Mouse (Mus musculus) liver, embryonic 12.5 days (tissue): Measurements from ENCODE around the gene Gm33543. TPM values are rescaled to one million over a fixed set of nuclear protein-coding genes. Genes with fewer than 3 reads are reported as not detected.

Source experiments
- ATAC-seq: fragments of 200-750 bp; cut with Nextera tagmentation; 2 replicates; pipeline ENCODE4 v1.8.0; 2017; ENCODE audit warnings: moderate number of reproducible peaks, mild to moderate bottlenecking, moderate library complexity
- H3K27ac ChIP-seq: fragments of 300-500 bp; sonication (generic); 2 replicates; pipeline ENCODE4 v1.5.1; 2016; ENCODE audit warnings: mild to moderate bottlenecking
- H3K27me3 ChIP-seq: fragments of 300-500 bp; sonication (generic); replicated peaks from 2 replicates; pipeline ENCODE4 v1.6.1; 2016; ENCODE audit warnings: mild to moderate bottlenecking, moderate library complexity
- H3K36me3 ChIP-seq: fragments of 300-500 bp; sonication (generic); 2 replicates; pipeline ENCODE4 v1.6.1; 2016; ENCODE audit warnings: mild to moderate bottlenecking, moderate library complexity
- H3K4me1 ChIP-seq: fragments of 300-500 bp; sonication (generic); 2 replicates; pipeline ENCODE4 v1.6.1; 2016
- H3K4me2 ChIP-seq: fragments of 300-500 bp; sonication (generic); 2 replicates; pipeline ENCODE4 v1.6.1; 2016; ENCODE audit warnings: mild to moderate bottlenecking, moderate library complexity
- H3K4me3 ChIP-seq: fragments of 300-500 bp; sonication (generic); 2 replicates; pipeline ENCODE4 v1.5.1; 2016; ENCODE audit warnings: mild to moderate bottlenecking, moderate library complexity
- H3K9ac ChIP-seq: fragments of 300-500 bp; sonication (generic); 2 replicates; pipeline ENCODE4 v1.6.1; 2016; ENCODE audit warnings: mild to moderate bottlenecking, moderate library complexity
- H3K9me3 ChIP-seq: fragments of 300-500 bp; sonication (generic); replicated peaks from 2 replicates; pipeline ENCODE4 v1.6.1; 2016; ENCODE audit warnings: mild to moderate bottlenecking, moderate library complexity
- WGBS: fragments of 180-500 bp; shearing (Covaris S2); methylation state at CpG from one replicate; pipeline ENCODE4 v1.1.7; 2016; ENCODE audit not compliant: insufficient replicate concordance; 5-methylcytosine and 5-hydroxymethylcytosine counted together
- polyA plus RNA-seq: library from polyadenylated mRNA; unstranded; fragments of >200 nt; fragmentation: Nextera tagmentation; extraction: Ambion mirVana; gene quantifications from 2 replicates; pipeline ENCODE4 v1.2.1, GENCODE M21; 2016

Gm33543 gene
- polyA plus RNA-seq, 1 experiment from 2014 or later: not detected

GRCm38 (mm10) chr10:95862664-95863063 is 19.9 kb upstream of the Gm33543 start:
- no peak overlapping the region for H3K4me2 ChIP-seq
- H3K36me3 ChIP-seq: no peaks in the 10 kb centered on the region
- no peak for ATAC-seq
- H3K4me3 ChIP-seq: no peak overlapping the region
- H3K27me3 ChIP-seq: no peaks in the 10 kb centered on the region
- H3K4me1 ChIP-seq: no peaks in the 10 kb centered on the region
- no peaks in the 10 kb centered on the region for H3K9me3 ChIP-seq
- no peak overlapping the region for H3K9ac ChIP-seq
- WGBS: 54% methylated on average over 3 of the region's 3 CpGs
- no peak overlapping the region for H3K27ac ChIP-seq

- 18% methylated on average over 2 of the region's 2 CpGs for WGBS
- ATAC-seq: no peak
- Histone ChIP-seq H3K4me3 (no peak overlapping the region), H3K27me3 (no peaks in the 10 kb centered on the region), H3K9me3 (no peaks in the 10 kb centered on the region), H3K4me1 (no peaks in the 10 kb centered on the region), H3K27ac (no peak overlapping the region), H3K9ac (no peak overlapping the region), H3K4me2 (no peak overlapping the region), H3K36me3 (no peaks in the 10 kb centered on the region)
These were observed 15.4 kb upstream of the Gm33543 start for GRCm38 (mm10) chr10:95858164-95858563.

- Histone ChIP-seq H3K9ac (no peak overlapping the region), H3K4me3 (no peak overlapping the region), H3K4me1 (no peaks in the 10 kb centered on the region), H3K27me3 (no peaks in the 10 kb centered on the region), H3K9me3 (no peaks in the 10 kb centered on the region), H3K36me3 (no peaks in the 10 kb centered on the region), H3K4me2 (no peak overlapping the region), H3K27ac (no peak overlapping the region)
- WGBS: 76% methylated on average over 6 of the region's 6 CpGs
- no peak for ATAC-seq
These were observed 12.7 kb upstream of the Gm33543 start for GRCm38 (mm10) chr10:95855411-95855810.

- ATAC-seq: no peak
- H3K9ac ChIP-seq: no peak overlapping the region
- H3K36me3 ChIP-seq: no peaks in the 10 kb centered on the region
- H3K4me1 ChIP-seq: no peaks in the 10 kb centered on the region
- no peaks in the 10 kb centered on the region for H3K27me3 ChIP-seq
- no peak overlapping the region for H3K4me3 ChIP-seq
- no peak overlapping the region for H3K27ac ChIP-seq
- 28% methylated on average over 3 of the region's 3 CpGs for WGBS
- no peaks in the 10 kb centered on the region for H3K9me3 ChIP-seq
- H3K4me2 ChIP-seq: no peak overlapping the region
These were observed 7.8 kb upstream of the Gm33543 start for GRCm38 (mm10) chr10:95850504-95850903.

- Histone ChIP-seq H3K27me3 (no peaks in the 10 kb centered on the region), H3K4me3 (no peak overlapping the region), H3K4me1 (no peaks in the 10 kb centered on the region), H3K9me3 (no peaks in the 10 kb centered on the region), H3K4me2 (no peak overlapping the region), H3K9ac (no peak overlapping the region), H3K36me3 (no peaks in the 10 kb centered on the region), H3K27ac (no peak overlapping the region)
- WGBS: 74% methylated on average over 3 of the region's 3 CpGs
- no peak for ATAC-seq
These were observed 4.0 kb upstream of the Gm33543 start for GRCm38 (mm10) chr10:95846739-95847138.

- Histone ChIP-seq H3K9me3 (no peaks in the 10 kb centered on the region), H3K27me3 (no peaks in the 10 kb centered on the region), H3K9ac (no peak overlapping the region), H3K4me1 (no peaks in the 10 kb centered on the region), H3K4me2 (no peak overlapping the region), H3K36me3 (no peaks in the 10 kb centered on the region), H3K27ac (no peak overlapping the region), H3K4me3 (no peak overlapping the region)
- ATAC-seq: no peak
These were observed 3.6 kb upstream of the Gm33543 start for GRCm38 (mm10) chr10:95846281-95846680.

GRCm38 (mm10) chr10:95843878-95844277 is 1.1 kb upstream of the Gm33543 start:
- no peak overlapping the region for H3K9ac ChIP-seq
- H3K4me1 ChIP-seq: no peaks in the 10 kb centered on the region
- H3K4me2 ChIP-seq: no peak overlapping the region
- H3K9me3 ChIP-seq: no peaks in the 10 kb centered on the region
- no peak overlapping the region for H3K27ac ChIP-seq
- no peak overlapping the region for H3K4me3 ChIP-seq
- no peak for ATAC-seq
- no peaks in the 10 kb centered on the region for H3K27me3 ChIP-seq
- H3K36me3 ChIP-seq: no peaks in the 10 kb centered on the region
- 54% methylated on average over 1 of the region's 1 CpGs for WGBS

- Histone ChIP-seq H3K36me3 (no peaks in the 10 kb centered on the region), H3K9ac (no peak overlapping the region), H3K4me2 (no peak overlapping the region), H3K4me3 (no peak overlapping the region), H3K4me1 (no peaks in the 10 kb centered on the region), H3K27ac (no peak overlapping the region), H3K27me3 (0 out of 2 replicates have a peak, but pooled peaks cover 3% of the 10 kb centered on the region), H3K9me3 (no peaks in the 10 kb centered on the region)
- no peak for ATAC-seq
- 73% methylated on average over 3 of the region's 3 CpGs for WGBS
These were observed 1.5 kb downstream of the Gm33543 start for GRCm38 (mm10) chr10:95841241-95841640.

- Histone ChIP-seq H3K27ac (no peak overlapping the region), H3K9me3 (no peaks in the 10 kb centered on the region), H3K9ac (no peak overlapping the region), H3K4me1 (no peaks in the 10 kb centered on the region), H3K4me2 (no peak overlapping the region), H3K36me3 (no peaks in the 10 kb centered on the region), H3K27me3 (0 out of 2 replicates have a peak, but pooled peaks cover 3% of the 10 kb centered on the region), H3K4me3 (no peak overlapping the region)
- no peak for ATAC-seq
- 80% methylated on average over 3 of the region's 3 CpGs for WGBS
These were observed 2.9 kb downstream of the Gm33543 start for GRCm38 (mm10) chr10:95839803-95840202.

- no peak overlapping the region for H3K27ac ChIP-seq
- no peak for ATAC-seq
- no peak overlapping the region for H3K4me2 ChIP-seq
- no peaks in the 10 kb centered on the region for H3K36me3 ChIP-seq
- H3K27me3 ChIP-seq: 0 out of 2 replicates have a peak, but pooled peaks cover 3% of the 10 kb centered on the region
- H3K4me1 ChIP-seq: no peaks in the 10 kb centered on the region
- no peaks in the 10 kb centered on the region for H3K9me3 ChIP-seq
- no peak overlapping the region for H3K4me3 ChIP-seq
- 55% methylated on average over 4 of the region's 4 CpGs for WGBS
- no peak overlapping the region for H3K9ac ChIP-seq
These were observed 3.7 kb downstream of the Gm33543 start for GRCm38 (mm10) chr10:95839036-95839435.

GRCm38 (mm10) chr10:95836530-95837264 is 6.0 kb downstream of the Gm33543 start:
- Histone ChIP-seq H3K27me3 (0 out of 2 replicates have a peak, but pooled peaks cover 3% of the 10 kb centered on the region), H3K4me1 (no peaks in the 10 kb centered on the region), H3K36me3 (no peaks in the 10 kb centered on the region), H3K4me2 (no peak overlapping the region), H3K9me3 (no peaks in the 10 kb centered on the region), H3K4me3 (no peak overlapping the region), H3K9ac (no peak overlapping the region), H3K27ac (no peak overlapping the region)
- 61% methylated on average over 9 of the region's 9 CpGs for WGBS
- no peak for ATAC-seq

GRCm38 (mm10) chr10:95830891-95831290 is 11.8 kb downstream of the Gm33543 start:
- no peak overlapping the region for H3K9ac ChIP-seq
- H3K36me3 ChIP-seq: no peaks in the 10 kb centered on the region
- no peak overlapping the region for H3K4me2 ChIP-seq
- H3K27me3 ChIP-seq: no peaks in the 10 kb centered on the region
- no peaks in the 10 kb centered on the region for H3K4me1 ChIP-seq
- WGBS: 57% methylated on average over 5 of the region's 5 CpGs
- H3K9me3 ChIP-seq: no peaks in the 10 kb centered on the region
- no peak for ATAC-seq
- no peak overlapping the region for H3K27ac ChIP-seq
- no peak overlapping the region for H3K4me3 ChIP-seq

GRCm38 (mm10) chr10:95829471-95829870 is 13.3 kb downstream of the Gm33543 start:
- Histone ChIP-seq H3K27me3 (no peaks in the 10 kb centered on the region), H3K9me3 (no peaks in the 10 kb centered on the region), H3K4me2 (no peak overlapping the region), H3K27ac (no peak overlapping the region), H3K36me3 (no peaks in the 10 kb centered on the region), H3K4me3 (no peak overlapping the region), H3K4me1 (no peaks in the 10 kb centered on the region), H3K9ac (no peak overlapping the region)
- no peak for ATAC-seq
